Mouse (Mus musculus) G1E-ER4 (cell line): ENCODE measurements around the gene Sectm1b. TPM values are rescaled to one million over a fixed set of nuclear protein-coding genes. Genes with fewer than 3 reads are reported as not detected.

Source experiments
- GATA1 ChIP-seq: IDR thresholded peaks from one replicate; pipeline ENCODE4 v1.8.0; 2012; ENCODE audit warnings: low read length, inconsistent platforms
- polyA plus RNA-seq: library from polyadenylated mRNA; stranded (reverse); fragments of >175 nt; gene quantifications from 2 replicates; pipeline ENCODE4 v1.2.3, GENCODE M21; 2012

The Sectm1b gene
- polyA plus RNA-seq, 1 experiment, result not detected

- TF ChIP-seq GATA1, result no peak
Measured at GRCm38 (mm10) chr11:121045286-121045685, 18.1 kb downstream of the Sectm1b start.

DNA sequence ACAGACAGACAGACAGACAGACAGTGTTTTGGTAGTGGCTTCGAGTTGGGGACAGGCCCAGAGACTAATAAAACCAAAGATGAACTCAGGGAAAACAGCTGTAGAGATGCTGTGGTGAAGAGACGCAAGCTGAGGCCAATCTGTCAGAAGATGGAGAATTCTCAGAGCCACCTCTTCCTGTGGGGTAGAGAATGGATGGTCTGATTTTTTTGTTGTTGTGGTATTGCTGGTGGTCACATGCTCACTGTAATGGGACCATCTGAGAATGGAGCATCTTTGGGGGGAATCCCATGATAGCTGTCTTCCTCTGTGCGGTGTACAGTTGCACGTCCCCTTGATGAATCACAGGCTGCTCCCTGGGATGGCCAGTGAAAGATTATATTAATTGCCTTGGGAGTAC, 20.9 kb downstream of the Sectm1b start:
- TF ChIP-seq GATA1, result no peak

- no peak for TF ChIP-seq GATA1
Measured at GRCm38 (mm10) chr11:121041636-121042035, 21.7 kb downstream of the Sectm1b start.

DNA sequence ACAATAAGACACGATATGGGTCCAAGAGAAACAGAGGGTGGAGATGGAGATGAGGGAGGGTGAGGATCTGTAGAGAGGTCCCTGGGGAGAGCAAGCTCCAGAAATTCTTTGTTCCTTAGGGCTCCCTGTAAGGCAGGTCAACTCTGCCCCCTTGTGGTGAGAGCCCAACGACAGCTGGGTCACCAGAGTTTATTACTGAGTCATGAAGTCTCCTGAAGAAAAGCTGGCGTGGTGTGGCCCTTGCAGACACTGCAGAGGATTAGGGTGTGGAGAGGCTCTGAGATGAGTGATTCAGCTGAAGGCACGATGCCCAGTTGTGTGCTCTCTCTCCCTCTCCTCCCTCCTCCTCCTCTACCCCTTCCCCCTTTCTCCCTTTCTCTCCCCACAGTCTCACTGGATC, 22.2 kb downstream of the Sectm1b start:
- TF ChIP-seq GATA1, result no peak

DNA sequence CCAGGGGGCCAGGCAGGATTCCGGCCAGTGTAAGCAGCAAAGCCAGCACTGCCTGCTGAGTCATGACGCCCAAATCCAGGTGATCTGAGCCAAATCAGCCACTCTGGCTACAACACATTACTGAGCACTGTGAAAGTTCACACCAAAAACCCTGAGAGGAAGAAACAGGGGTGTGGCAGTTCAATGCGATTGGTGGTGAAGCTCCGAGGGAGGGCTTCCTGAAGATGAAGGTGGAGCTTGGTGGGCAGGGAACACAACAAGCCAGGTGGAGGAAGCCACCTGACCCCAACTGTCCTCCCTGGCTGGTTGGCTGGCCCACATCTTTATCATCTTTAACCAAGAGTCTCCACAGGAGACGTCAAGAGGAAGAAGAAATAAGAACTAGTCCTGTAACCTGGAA, 24.1 kb downstream of the Sectm1b start, which contains the start of gene Cd7:
Gene Cd7, minus strand, starts transcription at position 117 of the 400 bp plus-strand sequence.
- no peak for TF ChIP-seq GATA1

- TF ChIP-seq GATA1, result no peak
Measured at GRCm38 (mm10) chr11:121038366-121039240, 24.8 kb downstream of the Sectm1b start.

DNA sequence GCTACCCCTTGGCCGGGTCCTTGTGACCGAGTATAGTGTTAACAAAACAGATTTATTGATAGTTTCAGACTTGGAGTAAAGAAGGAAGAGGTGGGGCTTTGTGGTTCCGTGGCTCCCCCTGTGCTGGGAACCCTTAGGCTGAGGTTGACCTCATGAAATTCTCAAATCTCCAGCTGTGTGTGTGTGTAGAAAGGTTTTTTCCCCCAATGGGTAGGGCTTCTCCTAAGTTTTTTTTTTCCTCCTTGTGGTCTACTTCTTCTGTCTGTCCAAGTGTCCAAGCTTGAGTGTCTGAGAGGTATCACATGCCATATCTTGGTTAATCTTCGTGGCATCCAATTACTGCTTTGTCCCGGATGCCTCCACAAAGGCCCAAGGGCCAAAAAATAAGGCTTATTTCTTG, 30.3 kb downstream of the Sectm1b start:
- TF ChIP-seq GATA1, result no peak

DNA sequence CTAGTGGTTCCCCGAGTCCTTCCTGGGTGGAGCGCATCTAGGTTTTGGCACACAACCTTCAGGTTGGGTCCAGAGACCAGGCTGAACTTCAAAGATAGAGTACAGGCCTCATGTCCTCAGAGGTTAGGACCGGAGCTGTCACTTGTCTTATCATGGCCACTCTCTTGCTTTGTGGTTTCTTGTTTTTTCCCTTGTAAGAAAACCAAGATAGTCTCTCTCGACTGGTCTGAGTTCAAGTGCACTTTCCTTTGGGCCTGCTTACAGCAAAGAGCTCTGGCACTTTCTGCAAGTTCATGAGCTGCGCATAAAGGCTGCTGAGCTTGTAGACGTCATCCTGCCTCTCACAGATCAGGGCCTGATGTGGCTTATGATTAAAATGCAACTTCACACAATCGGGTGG, 36.1 kb downstream of the Sectm1b start:
- TF ChIP-seq GATA1, result no peak

- TF ChIP-seq GATA1, result no peak
Measured at GRCm38 (mm10) chr11:121024163-121024562, 39.2 kb downstream of the Sectm1b start.

DNA sequence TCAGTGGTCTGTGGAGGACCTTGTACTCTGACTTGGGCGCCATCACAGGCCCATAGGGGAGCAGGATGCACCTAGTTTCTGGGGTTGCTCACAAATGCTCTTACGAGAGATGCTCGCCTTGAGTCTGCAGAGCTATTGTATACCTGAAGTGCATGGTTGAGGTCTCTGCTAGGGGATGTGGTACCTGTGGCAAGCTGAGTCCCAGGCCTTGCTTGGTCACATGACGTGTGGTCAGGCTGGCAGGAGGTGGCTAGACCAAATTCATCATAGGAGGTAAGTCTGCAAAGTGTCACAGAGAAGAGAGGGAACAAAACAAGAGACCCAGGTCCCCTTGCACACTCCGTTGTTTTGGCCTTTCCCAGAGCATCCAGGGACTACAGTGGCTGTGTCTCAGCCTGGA, 43.9 kb downstream of the Sectm1b start:
- TF ChIP-seq GATA1, result no peak

DNA sequence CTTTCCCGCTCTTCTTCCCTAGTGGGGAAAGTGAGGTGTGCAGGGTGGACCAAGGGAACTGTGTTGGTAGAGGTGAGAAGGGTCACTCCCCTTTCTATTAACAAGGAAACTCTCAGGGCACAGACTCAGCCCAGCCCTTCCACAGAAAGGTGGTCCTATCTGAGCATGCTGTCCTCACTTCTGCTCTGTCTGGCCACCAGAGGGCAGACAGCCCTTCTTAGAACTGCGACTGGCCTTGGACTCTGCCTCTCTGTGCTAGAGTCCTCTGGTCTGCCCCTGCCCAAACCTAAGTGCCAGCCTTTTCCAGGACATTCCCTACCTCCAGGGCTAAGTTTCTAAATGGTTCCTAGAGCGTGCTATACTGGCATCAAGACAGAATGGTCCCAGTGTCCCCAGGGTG, 45.7 kb downstream of the Sectm1b start:
- TF ChIP-seq GATA1, result no peak

DNA sequence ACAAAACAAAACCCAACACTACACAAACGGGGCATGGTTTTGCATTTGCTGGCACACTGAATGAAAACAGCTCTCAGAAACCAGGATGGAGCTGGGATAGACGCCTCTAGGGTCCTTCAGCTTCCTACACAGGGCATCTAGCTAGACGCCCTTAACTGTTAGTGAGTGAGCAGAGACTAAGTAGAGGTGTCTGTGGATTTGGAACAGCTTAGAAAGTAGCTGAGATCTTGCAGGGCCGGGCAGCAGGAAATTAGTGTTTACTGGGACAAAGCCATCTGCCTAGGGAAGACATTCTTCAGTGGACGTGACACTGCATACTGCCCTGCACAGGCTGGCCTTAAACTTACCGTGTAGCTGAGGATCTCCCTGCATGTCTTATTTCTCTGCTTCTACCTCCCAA, 47.9 kb downstream of the Sectm1b start:
- TF ChIP-seq GATA1, result no peak

GRCm38 (mm10) chr11:121014896-121015300, 48.5 kb downstream of the Sectm1b start:
- TF ChIP-seq GATA1, result no peak

- no peak for TF ChIP-seq GATA1
Measured at GRCm38 (mm10) chr11:121013656-121014055, 49.7 kb downstream of the Sectm1b start.

GRCm38 (mm10) chr11:121010044-121010755, 53.2 kb downstream of the Sectm1b start:
- TF ChIP-seq GATA1, result no peak

- TF ChIP-seq GATA1, result no peak
Measured at GRCm38 (mm10) chr11:121006184-121006583, 57.2 kb downstream of the Sectm1b start.

DNA sequence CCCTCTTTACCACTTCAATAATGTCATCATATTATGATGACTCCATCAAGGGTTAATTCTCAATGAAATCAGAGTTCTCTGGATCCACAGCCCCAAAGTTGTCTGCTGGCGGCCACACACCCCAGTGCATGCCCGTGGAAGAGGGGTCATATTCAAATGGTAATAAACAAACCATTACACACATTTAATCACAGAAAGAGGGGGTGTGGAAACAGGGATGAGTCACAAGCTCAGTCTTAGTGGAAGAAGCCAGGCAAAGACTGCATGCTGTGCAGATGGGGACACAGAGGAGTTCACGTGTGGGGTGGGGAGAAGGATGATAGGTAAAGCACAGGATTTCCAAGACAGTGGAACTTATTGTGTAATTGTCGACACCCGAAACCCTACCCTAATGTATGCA, 59.1 kb downstream of the Sectm1b start:
- TF ChIP-seq GATA1, result no peak

Other genes starting within 250 kb of the Sectm1b start
- gene Fasn, start 239.0 kb downstream of the Sectm1b start, polyA plus RNA-seq, result 420 and 762 TPM in 2 replicates
- 2.1 and 2.3 TPM in 2 replicates for gene Ccdc57, start 130.7 kb downstream of the Sectm1b start, polyA plus RNA-seq
- gene Slc16a3, start 115.1 kb downstream of the Sectm1b start, polyA plus RNA-seq, result 0.93 and 1.6 TPM in 2 replicates
- 195 and 204 TPM in 2 replicates for gene Csnk1d, start 72.2 kb downstream of the Sectm1b start, polyA plus RNA-seq
- not detected in 2 replicates for gene Cd7, start 24.2 kb downstream of the Sectm1b start, polyA plus RNA-seq
- not detected in 2 replicates for gene Sectm1a, start 17.7 kb upstream of the Sectm1b start, polyA plus RNA-seq
- 25.6 and 26.1 TPM in 2 replicates for gene Tex19.2, start 55.1 kb upstream of the Sectm1b start, polyA plus RNA-seq
- not detected in 2 replicates for gene Tex19.1, start 82.6 kb upstream of the Sectm1b start, polyA plus RNA-seq
- gene Uts2r, start 96.7 kb upstream of the Sectm1b start, polyA plus RNA-seq, result not detected in 2 replicates
- 2.9 and 3.4 TPM in 2 replicates for gene Hexdc, start 140.9 kb upstream of the Sectm1b start, polyA plus RNA-seq
- gene Ogfod3, start 141.1 kb upstream of the Sectm1b start, polyA plus RNA-seq, result 5.2 and 6.2 TPM in 2 replicates
- gene Cybc1, start 165.8 kb upstream of the Sectm1b start, polyA plus RNA-seq, result 6.8 and 9.7 TPM in 2 replicates
- gene Narf, start 173.7 kb upstream of the Sectm1b start, polyA plus RNA-seq, result 5.0 and 11.1 TPM in 2 replicates
- gene Foxk2, start 196.4 kb upstream of the Sectm1b start, polyA plus RNA-seq, result 37.0 and 41.6 TPM in 2 replicates